Mouse (Mus musculus): Measurements from ENCODE around the gene Nrxn1. TPM values are rescaled to one million over a fixed set of nuclear protein-coding genes. Genes with fewer than 3 reads are reported as not detected.

The Nrxn1 gene
- polyA plus RNA-seq, 1 experiment from 2014 or later: 285 TPM

DNA sequence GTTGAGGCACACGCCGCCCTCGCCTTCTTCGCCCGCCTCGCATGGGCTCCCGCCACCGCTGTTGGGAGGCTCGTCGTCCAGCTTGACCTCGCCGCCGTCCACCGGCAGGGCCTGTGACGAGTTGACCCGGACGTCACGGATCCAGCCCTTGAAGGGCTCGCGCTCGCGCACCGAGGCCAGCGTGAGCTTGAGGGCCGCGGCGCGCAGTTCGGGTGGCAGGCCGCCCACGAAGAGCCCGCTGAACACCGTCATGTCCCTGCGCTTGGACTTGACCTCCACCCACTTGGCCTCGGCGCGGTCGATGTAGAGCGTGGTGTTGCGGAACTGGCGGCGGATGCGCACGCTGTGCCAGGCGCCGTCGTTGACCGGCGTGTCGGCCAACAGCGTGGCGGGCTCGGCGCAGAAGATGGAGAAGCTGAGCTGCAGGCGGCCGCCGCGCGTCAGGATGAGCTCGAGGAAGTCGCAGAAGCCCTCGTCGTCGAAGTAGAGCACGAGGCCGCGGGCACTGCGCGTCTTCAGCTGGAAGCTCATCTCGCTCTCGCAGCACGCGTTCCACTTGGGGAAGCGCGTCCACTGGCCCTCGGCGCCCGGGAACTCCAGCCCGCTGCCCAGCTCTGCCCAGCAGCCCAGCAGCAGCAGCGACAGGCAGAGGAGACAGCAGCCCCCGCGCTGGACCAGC is 4.7 kb downstream of the Nrxn1 start:
- Histone ChIP-seq H3K36me3 (ENCODE audit: control insufficient read depth, insufficient read depth, low read length) (peaks cover 9% of the 10 kb centered on the region), H3K27me3 (ENCODE audit: control insufficient read depth, insufficient read depth, low read length) (no peaks in the 10 kb centered on the region), H3K4me2 (ENCODE audit: low read depth, low read length) (no peak overlapping the region), H3K27ac (ENCODE audit: low read depth, low read length) (no peak overlapping the region), H3K9ac (replicated peaks; ENCODE audit: low read depth, low read length) (no peak overlapping the region), H3K4me1 (ENCODE audit: control insufficient read depth, insufficient read depth, low read length) (0 out of 2 replicates have a peak, but pooled peaks cover 5% of the 10 kb centered on the region), H3K9me3 (ENCODE audit: control insufficient read depth, low read length) (no peaks in the 10 kb centered on the region), H3K4me3 (ENCODE audit: low read depth, low read length) (no peak overlapping the region; the same call in 1 of the 2 replicates)
- WGBS: 74% methylated on average over 79 of the region's 82 CpGs
- no peak for ATAC-seq (ENCODE audit: low read depth)

GRCm38 (mm10) chr17:91086412-91086811 is 6.5 kb downstream of the Nrxn1 start:
- ATAC-seq (ENCODE audit: low read depth): no peak
- peak overlapping the region; percentile 23 for H3K4me3 ChIP-seq (ENCODE audit: low read depth, low read length)
- 0 out of 2 replicates have a peak, but pooled peaks cover 5% of the 10 kb centered on the region for H3K4me1 ChIP-seq (ENCODE audit: control insufficient read depth, insufficient read depth, low read length)
- peaks cover 9% of the 10 kb centered on the region for H3K36me3 ChIP-seq (ENCODE audit: control insufficient read depth, insufficient read depth, low read length)
- no peak overlapping the region for H3K9ac ChIP-seq (replicated peaks; ENCODE audit: low read depth, low read length)
- no peaks in the 10 kb centered on the region for H3K9me3 ChIP-seq (ENCODE audit: control insufficient read depth, low read length)
- no peak overlapping the region for H3K27ac ChIP-seq (ENCODE audit: low read depth, low read length)
- no peaks in the 10 kb centered on the region for H3K27me3 ChIP-seq (ENCODE audit: control insufficient read depth, insufficient read depth, low read length)
- peak overlapping the region; percentile 49 for H3K4me2 ChIP-seq (ENCODE audit: low read depth, low read length)
- WGBS: 97% methylated on average over 1 of the region's 1 CpGs

- H3K9ac ChIP-seq (replicated peaks; ENCODE audit: low read depth, low read length): no peak overlapping the region
- peaks cover 9% of the 10 kb centered on the region for H3K36me3 ChIP-seq (ENCODE audit: control insufficient read depth, insufficient read depth, low read length)
- H3K27me3 ChIP-seq (ENCODE audit: control insufficient read depth, insufficient read depth, low read length): no peaks in the 10 kb centered on the region
- peak overlapping the region; percentile 19; the same call in 1 of the 2 replicates for H3K4me3 ChIP-seq (ENCODE audit: low read depth, low read length)
- ATAC-seq (ENCODE audit: low read depth): no peak
- 63% methylated on average over 2 of the region's 2 CpGs for WGBS
- H3K27ac ChIP-seq (ENCODE audit: low read depth, low read length): no peak overlapping the region
- H3K4me1 ChIP-seq (ENCODE audit: control insufficient read depth, insufficient read depth, low read length): 0 out of 2 replicates have a peak, but pooled peaks cover 5% of the 10 kb centered on the region
- H3K4me2 ChIP-seq (ENCODE audit: low read depth, low read length): peak overlapping the region; percentile 44
- no peaks in the 10 kb centered on the region for H3K9me3 ChIP-seq (ENCODE audit: control insufficient read depth, low read length)
Observed at GRCm38 (mm10) chr17:91085416-91085815, 7.5 kb downstream of the Nrxn1 start.

GRCm38 (mm10) chr17:91079096-91079495 is 13.8 kb downstream of the Nrxn1 start:
- no peaks in the 10 kb centered on the region for H3K36me3 ChIP-seq (ENCODE audit: control insufficient read depth, insufficient read depth, low read length)
- no peaks in the 10 kb centered on the region for H3K27me3 ChIP-seq (ENCODE audit: control insufficient read depth, insufficient read depth, low read length)
- no peak for ATAC-seq (ENCODE audit: low read depth)
- no peak overlapping the region for H3K27ac ChIP-seq (ENCODE audit: low read depth, low read length)
- no peaks in the 10 kb centered on the region for H3K9me3 ChIP-seq (ENCODE audit: control insufficient read depth, low read length)
- no peak overlapping the region for H3K9ac ChIP-seq (replicated peaks; ENCODE audit: low read depth, low read length)
- no peak overlapping the region for H3K4me2 ChIP-seq (ENCODE audit: low read depth, low read length)
- no peak overlapping the region for H3K4me3 ChIP-seq (ENCODE audit: low read depth, low read length)
- H3K4me1 ChIP-seq (ENCODE audit: control insufficient read depth, insufficient read depth, low read length): no peaks in the 10 kb centered on the region

GRCm38 (mm10) chr17:91074780-91075179 is 18.1 kb downstream of the Nrxn1 start:
- no peak overlapping the region for H3K4me2 ChIP-seq (ENCODE audit: low read depth, low read length)
- no peaks in the 10 kb centered on the region for H3K36me3 ChIP-seq (ENCODE audit: control insufficient read depth, insufficient read depth, low read length)
- 55% methylated on average over 5 of the region's 5 CpGs for WGBS
- H3K9me3 ChIP-seq (ENCODE audit: control insufficient read depth, low read length): no peaks in the 10 kb centered on the region
- H3K9ac ChIP-seq (replicated peaks; ENCODE audit: low read depth, low read length): no peak overlapping the region
- no peak overlapping the region for H3K4me3 ChIP-seq (ENCODE audit: low read depth, low read length)
- no peak overlapping the region for H3K27ac ChIP-seq (ENCODE audit: low read depth, low read length)
- ATAC-seq (ENCODE audit: low read depth): no peak
- no peaks in the 10 kb centered on the region for H3K27me3 ChIP-seq (ENCODE audit: control insufficient read depth, insufficient read depth, low read length)
- H3K4me1 ChIP-seq (ENCODE audit: control insufficient read depth, insufficient read depth, low read length): no peaks in the 10 kb centered on the region

DNA sequence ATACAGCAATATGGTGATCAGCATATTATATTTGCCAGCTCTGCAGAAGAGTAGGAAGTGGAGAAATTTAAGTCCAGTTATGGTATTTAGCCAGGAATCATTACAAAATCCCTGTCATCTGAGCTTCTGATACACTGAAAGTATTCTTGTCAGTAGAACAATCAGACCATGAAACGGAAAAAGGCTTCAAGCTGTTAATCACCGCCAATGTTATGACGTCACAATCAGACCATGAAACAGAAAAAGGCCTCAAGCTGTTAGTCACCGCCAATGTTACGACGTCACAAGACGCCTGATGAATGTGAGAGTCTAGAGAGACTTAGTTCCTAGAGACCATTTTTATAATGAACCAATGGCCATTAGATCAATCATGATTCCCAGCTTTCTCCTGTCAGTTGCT is 59.4 kb downstream of the Nrxn1 start:
- no peak overlapping the region for H3K27ac ChIP-seq (ENCODE audit: low read depth, low read length)
- WGBS: 44% methylated on average over 7 of the region's 7 CpGs
- H3K4me3 ChIP-seq (ENCODE audit: low read depth, low read length): no peak overlapping the region
- H3K36me3 ChIP-seq (ENCODE audit: control insufficient read depth, insufficient read depth, low read length): no peaks in the 10 kb centered on the region
- H3K4me1 ChIP-seq (ENCODE audit: control insufficient read depth, insufficient read depth, low read length): no peaks in the 10 kb centered on the region
- ATAC-seq (ENCODE audit: low read depth): no peak
- no peak overlapping the region for H3K4me2 ChIP-seq (ENCODE audit: low read depth, low read length)
- no peak overlapping the region for H3K9ac ChIP-seq (replicated peaks; ENCODE audit: low read depth, low read length)
- no peaks in the 10 kb centered on the region for H3K27me3 ChIP-seq (ENCODE audit: control insufficient read depth, insufficient read depth, low read length)
- no peaks in the 10 kb centered on the region for H3K9me3 ChIP-seq (ENCODE audit: control insufficient read depth, low read length)

DNA sequence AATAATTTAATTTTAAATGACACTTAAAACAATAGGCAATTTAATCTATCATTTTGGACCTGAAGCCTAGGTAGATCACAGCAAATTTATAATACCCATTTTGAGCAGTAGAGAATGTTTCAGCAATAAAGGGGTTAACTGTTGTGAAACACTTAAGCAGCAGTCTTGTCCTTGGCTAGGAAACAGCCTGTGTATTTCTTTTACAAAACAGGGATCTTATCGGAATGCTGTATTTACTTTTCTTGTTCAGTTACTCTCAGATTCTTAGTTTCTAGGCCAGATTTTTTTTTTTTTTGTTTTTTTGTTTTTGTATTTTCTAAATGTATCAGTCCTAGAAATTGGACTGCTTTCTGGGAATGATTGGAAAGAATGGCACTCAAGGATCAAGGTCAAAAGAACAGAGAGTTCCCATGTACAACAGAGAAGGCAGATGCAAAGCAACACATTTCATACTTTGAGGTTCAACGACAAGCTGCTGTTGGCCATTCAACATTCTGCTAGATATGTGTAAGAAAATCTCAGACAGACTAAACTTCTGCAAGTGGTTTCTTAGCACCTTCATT is 67.7 kb downstream of the Nrxn1 start:
- Histone ChIP-seq H3K27me3 (ENCODE audit: control insufficient read depth, insufficient read depth, low read length) (no peaks in the 10 kb centered on the region), H3K4me1 (ENCODE audit: control insufficient read depth, insufficient read depth, low read length) (no peaks in the 10 kb centered on the region), H3K36me3 (ENCODE audit: control insufficient read depth, insufficient read depth, low read length) (no peaks in the 10 kb centered on the region), H3K4me2 (ENCODE audit: low read depth, low read length) (no peak overlapping the region), H3K27ac (ENCODE audit: low read depth, low read length) (no peak overlapping the region), H3K9me3 (ENCODE audit: control insufficient read depth, low read length) (no peaks in the 10 kb centered on the region), H3K4me3 (ENCODE audit: low read depth, low read length) (no peak overlapping the region), H3K9ac (replicated peaks; ENCODE audit: low read depth, low read length) (no peak overlapping the region)
- ATAC-seq (ENCODE audit: low read depth): no peak
- 79% methylated on average over 2 of the region's 2 CpGs for WGBS

GRCm38 (mm10) chr17:91007385-91008089 is 85.3 kb downstream of the Nrxn1 start:
- 0 out of 2 replicates have a peak, but pooled peaks have one; percentile 38 for ATAC-seq (ENCODE audit: low read depth)
- H3K4me1 ChIP-seq (ENCODE audit: control insufficient read depth, insufficient read depth, low read length): no peaks in the 10 kb centered on the region
- H3K27ac ChIP-seq (ENCODE audit: low read depth, low read length): no peak overlapping the region
- no peaks in the 10 kb centered on the region for H3K36me3 ChIP-seq (ENCODE audit: control insufficient read depth, insufficient read depth, low read length)
- no peak overlapping the region for H3K9ac ChIP-seq (replicated peaks; ENCODE audit: low read depth, low read length)
- 87% methylated on average over 5 of the region's 5 CpGs for WGBS
- no peaks in the 10 kb centered on the region for H3K27me3 ChIP-seq (ENCODE audit: control insufficient read depth, insufficient read depth, low read length)
- H3K9me3 ChIP-seq (ENCODE audit: control insufficient read depth, low read length): no peaks in the 10 kb centered on the region
- no peak overlapping the region for H3K4me2 ChIP-seq (ENCODE audit: low read depth, low read length)
- no peak overlapping the region for H3K4me3 ChIP-seq (ENCODE audit: low read depth, low read length)

DNA sequence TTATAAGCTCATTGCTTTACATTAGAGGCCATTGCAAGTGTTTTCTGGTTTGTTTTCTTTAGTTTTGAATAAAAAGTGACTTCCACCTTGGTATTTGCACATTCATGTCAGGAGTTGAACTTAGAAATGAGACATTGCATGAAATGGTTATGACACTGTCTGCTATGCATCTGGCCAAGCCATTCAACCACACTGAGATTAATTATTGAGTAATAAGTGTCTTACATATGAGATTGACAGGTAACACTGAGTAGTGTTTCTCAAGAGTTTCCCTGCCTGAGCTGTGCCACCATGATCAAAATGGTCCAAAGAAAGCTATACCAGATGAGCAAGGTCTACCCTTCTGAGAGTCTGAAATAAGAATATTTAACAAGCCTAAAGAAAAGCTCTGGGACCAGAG is 92.5 kb downstream of the Nrxn1 start:
- Histone ChIP-seq H3K4me1 (ENCODE audit: control insufficient read depth, insufficient read depth, low read length) (no peaks in the 10 kb centered on the region), H3K4me2 (ENCODE audit: low read depth, low read length) (no peak overlapping the region), H3K9me3 (ENCODE audit: control insufficient read depth, low read length) (no peaks in the 10 kb centered on the region), H3K36me3 (ENCODE audit: control insufficient read depth, insufficient read depth, low read length) (no peaks in the 10 kb centered on the region), H3K27me3 (ENCODE audit: control insufficient read depth, insufficient read depth, low read length) (no peaks in the 10 kb centered on the region), H3K4me3 (ENCODE audit: low read depth, low read length) (no peak overlapping the region), H3K9ac (replicated peaks; ENCODE audit: low read depth, low read length) (no peak overlapping the region), H3K27ac (ENCODE audit: low read depth, low read length) (no peak overlapping the region)
- ATAC-seq (ENCODE audit: low read depth): no peak
